Mouse (Mus musculus) heart, embryonic 10.5 days (tissue): ENCODE data around the gene Tmprss4. TPM values are rescaled to one million over a fixed set of nuclear protein-coding genes. Genes with fewer than 3 reads are reported as not detected.

ENCODE experiments used
- polyA plus RNA-seq: library from polyadenylated mRNA; unstranded; fragments of >200 nt; fragmentation: Nextera tagmentation; extraction: Ambion mirVana; gene quantifications from 2 replicates; pipeline ENCODE4 v1.2.1, GENCODE M21; 2016

The Tmprss4 gene
- polyA plus RNA-seq, 1 experiment from 2014 or later: not detected

Other genes with a start within 250 kb of the Tmprss4 start
- gene Ube4a, start 238.5 kb downstream of the Tmprss4 start, polyA plus RNA-seq: 17.8 and 20.9 TPM in 2 replicates
- not detected in 2 replicates for gene Cd3g, start 223.7 kb downstream of the Tmprss4 start, polyA plus RNA-seq
- gene Cd3d, start 222.3 kb downstream of the Tmprss4 start, polyA plus RNA-seq: not detected in 2 replicates
- gene Cd3e, start 194.5 kb downstream of the Tmprss4 start, polyA plus RNA-seq: not detected in 2 replicates
- 1.1 and 5.5 TPM in 2 replicates for gene Mpzl2, start 164.3 kb downstream of the Tmprss4 start, polyA plus RNA-seq
- 2.9 and 3.2 TPM in 2 replicates for gene Mpzl3, start 148.9 kb downstream of the Tmprss4 start, polyA plus RNA-seq
- 0.54 and 2.2 TPM in 2 replicates for gene Jaml, start 124.9 kb downstream of the Tmprss4 start, polyA plus RNA-seq
- 2.3 and 5.3 TPM in 2 replicates for gene Scn2b, start 86.3 kb downstream of the Tmprss4 start, polyA plus RNA-seq
- gene Scn4b, start 65.7 kb downstream of the Tmprss4 start, polyA plus RNA-seq: 1.9 and 2.7 TPM in 2 replicates
- not detected in 2 replicates for gene BC049352, start 22.1 kb downstream of the Tmprss4 start, polyA plus RNA-seq
- gene Il10ra, start 65.1 kb upstream of the Tmprss4 start, polyA plus RNA-seq: 0.25 and 0.44 TPM in 2 replicates
- gene Tmprss13, start 115.0 kb upstream of the Tmprss4 start, polyA plus RNA-seq: 0.23 and 0.29 TPM in 2 replicates
- gene Fxyd6, start 166.1 kb upstream of the Tmprss4 start, polyA plus RNA-seq: 40.5 and 63.2 TPM in 2 replicates
- gene Fxyd2, start 195.6 kb upstream of the Tmprss4 start, polyA plus RNA-seq: 0.71 and 1.2 TPM in 2 replicates
- gene Dscaml1, start 222.5 kb upstream of the Tmprss4 start, polyA plus RNA-seq: 0.14 TPM in 2 replicates